Mouse (Mus musculus): ENCODE measurements at regions not wholly inside any gene's neighbourhood (a gene's known extent, or its start where the extent isn't known, plus 50 kb on each side); places are given as distances from the start of the nearest gene placed in this dataset.

DNA sequence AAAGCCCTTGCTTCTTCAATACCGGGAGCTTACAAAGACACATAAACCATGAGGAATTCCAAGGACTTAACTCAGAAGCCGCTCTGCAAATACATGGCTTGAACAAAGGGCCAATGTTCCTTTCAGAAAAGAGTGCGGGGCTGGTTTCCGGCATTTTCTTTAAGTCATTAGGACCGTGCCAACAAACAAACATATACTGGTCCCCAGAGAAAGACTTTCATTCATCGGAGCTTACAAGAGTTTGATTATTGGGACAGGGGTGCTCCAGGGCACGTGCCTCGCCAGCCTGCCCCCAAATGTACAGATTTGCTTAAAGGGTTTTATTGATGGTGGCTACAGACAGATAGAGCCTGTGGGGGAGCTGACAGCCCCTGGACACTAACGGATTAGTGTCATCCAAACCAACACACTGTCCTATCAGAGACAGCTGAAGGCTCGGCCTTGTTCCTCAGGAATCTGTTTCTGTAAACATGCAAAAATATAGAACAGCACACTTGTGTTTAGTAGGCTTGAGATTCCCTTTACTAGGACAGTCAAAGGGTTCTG lies 169.4 kb downstream of the Gsdmc2 start:
- in situ Hi-C loops (cut with MboI; ENCODE audit: low sequenced_read_pairs in 2 of 2, unreplicated experiment in 2 of 2), result no loop called here
- no peak for TF ChIP-seq MAFK (IDR thresholded peaks at IDR 0.05; ENCODE audit: insufficient read depth, low read depth, low read length)
- no peak for TF ChIP-seq HCFC1 (IDR thresholded peaks at IDR 0.05; ENCODE audit: borderline replicate concordance, insufficient read depth, low read length)
- no peak for TF ChIP-seq CHD2 (IDR thresholded peaks at IDR 0.05; ENCODE audit: low read depth, low read length)
- no peak for TF ChIP-seq ZNF384 (IDR thresholded peaks at IDR 0.05; ENCODE audit: low read depth, low read length)
- no peak for TF ChIP-seq ZC3H11A (IDR thresholded peaks at IDR 0.05; ENCODE audit: borderline replicate concordance, low read depth, low read length)
- no peaks in the 10 kb centered on the region for H3K9me3 ChIP-seq (ENCODE audit: control insufficient read depth, insufficient read depth, low read depth, low read length)
- H3K36me3 ChIP-seq (ENCODE audit: control insufficient read depth, insufficient read depth, low read length, poor library complexity, severe bottlenecking), result no peaks in the 10 kb centered on the region
- H3K4me3 ChIP-seq (ENCODE audit: insufficient read depth in 1 of 2, low read depth in 1 of 2, low read length in 2 of 2, poor library complexity in 1 of 2, severe bottlenecking in 1 of 2), result no peak overlapping the region
- no peak for DNase-seq (ENCODE audit: low read depth, low spot score)
- no peaks in the 10 kb centered on the region for H3K4me1 ChIP-seq (ENCODE audit: control insufficient read depth in 2 of 2, insufficient read depth in 2 of 2, low read length in 2 of 2, poor library complexity in 1 of 2)
- no peak overlapping the region for H3K27ac ChIP-seq (ENCODE audit: insufficient read depth, low read depth, low read length, poor library complexity, severe bottlenecking)
- no peak overlapping the region for H3K9ac ChIP-seq (ENCODE audit: insufficient read depth, low read depth, low read length, poor library complexity, severe bottlenecking)

DNA sequence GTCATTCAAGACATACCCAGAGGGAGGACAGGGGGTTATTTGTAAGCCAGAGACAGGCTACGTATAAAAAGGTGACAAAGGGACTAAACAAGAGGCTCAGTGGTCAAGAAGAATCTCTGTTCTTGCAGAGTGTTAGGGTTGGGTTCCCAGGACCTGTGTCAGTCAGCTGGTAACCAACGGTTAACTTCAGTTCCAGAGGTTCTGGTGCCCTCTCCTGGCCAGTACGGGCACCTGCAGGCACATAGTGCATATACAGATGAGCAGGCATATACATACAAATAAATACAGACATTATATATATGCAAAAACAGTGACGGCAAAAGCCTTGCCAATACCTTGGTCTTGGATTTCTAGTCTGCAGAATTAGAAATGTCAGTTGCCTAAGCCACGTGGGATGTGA lies 170.6 kb downstream of the Gsdmc2 start:
- Histone ChIP-seq H3K9ac (ENCODE audit: insufficient read depth, low read depth, low read length, poor library complexity, severe bottlenecking) (no peak overlapping the region), H3K4me1 (ENCODE audit: control insufficient read depth in 2 of 2, insufficient read depth in 2 of 2, low read length in 2 of 2, poor library complexity in 1 of 2) (no peaks in the 10 kb centered on the region), H3K4me3 (ENCODE audit: insufficient read depth in 1 of 2, low read depth in 1 of 2, low read length in 2 of 2, poor library complexity in 1 of 2, severe bottlenecking in 1 of 2) (no peak overlapping the region), H3K9me3 (ENCODE audit: control insufficient read depth, insufficient read depth, low read depth, low read length) (no peaks in the 10 kb centered on the region), H3K27ac (ENCODE audit: insufficient read depth, low read depth, low read length, poor library complexity, severe bottlenecking) (no peak overlapping the region), H3K36me3 (ENCODE audit: control insufficient read depth, insufficient read depth, low read length, poor library complexity, severe bottlenecking) (no peaks in the 10 kb centered on the region)
- in situ Hi-C loops (cut with MboI; ENCODE audit: low sequenced_read_pairs in 2 of 2, unreplicated experiment in 2 of 2), result no loop called here
- TF ChIP-seq ZC3H11A (IDR thresholded peaks at IDR 0.05; ENCODE audit: borderline replicate concordance, low read depth, low read length) (0 out of 2 replicates have a peak, but pooled peaks have one; percentile 6), CHD2 (IDR thresholded peaks at IDR 0.05; ENCODE audit: low read depth, low read length) (no peak), ZNF384 (IDR thresholded peaks at IDR 0.05; ENCODE audit: low read depth, low read length) (no peak)
- DNase-seq (ENCODE audit: low read depth, low spot score), result peak; percentile 24

DNA sequence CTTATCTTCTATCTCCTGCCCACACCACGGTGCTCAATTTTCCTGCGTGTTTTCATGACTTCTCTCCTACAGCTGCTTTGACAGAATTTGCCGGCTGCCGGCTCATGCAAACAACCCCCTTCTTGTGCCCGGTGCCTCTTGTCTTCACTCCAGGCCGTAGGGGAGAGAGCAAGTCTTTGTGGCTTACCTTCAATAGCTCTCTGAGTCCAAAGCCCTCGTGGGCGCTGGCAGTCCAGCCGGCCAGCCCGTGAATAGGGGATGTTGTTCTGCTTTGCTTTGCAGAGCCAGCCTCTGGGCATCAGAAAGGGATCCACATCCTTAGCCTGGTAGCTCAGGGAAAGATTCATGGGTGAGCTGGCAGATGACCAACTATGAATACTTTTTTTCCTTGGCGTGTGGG lies 173.9 kb downstream of the Gsdmc2 start:
- Histone ChIP-seq H3K9ac (ENCODE audit: insufficient read depth, low read depth, low read length, poor library complexity, severe bottlenecking) (no peak overlapping the region), H3K9me3 (ENCODE audit: control insufficient read depth, insufficient read depth, low read depth, low read length) (no peaks in the 10 kb centered on the region), H3K4me3 (ENCODE audit: insufficient read depth in 1 of 2, low read depth in 1 of 2, low read length in 2 of 2, poor library complexity in 1 of 2, severe bottlenecking in 1 of 2) (no peak overlapping the region), H3K27ac (ENCODE audit: insufficient read depth, low read depth, low read length, poor library complexity, severe bottlenecking) (no peak overlapping the region), H3K36me3 (ENCODE audit: control insufficient read depth, insufficient read depth, low read length, poor library complexity, severe bottlenecking) (no peaks in the 10 kb centered on the region), H3K4me1 (ENCODE audit: control insufficient read depth in 2 of 2, insufficient read depth in 2 of 2, low read length in 2 of 2, poor library complexity in 1 of 2) (no peaks in the 10 kb centered on the region)
- in situ Hi-C loops (cut with MboI; ENCODE audit: low sequenced_read_pairs in 2 of 2, unreplicated experiment in 2 of 2), result no loop called here
- no peak for DNase-seq (ENCODE audit: low read depth, low spot score)
- TF ChIP-seq MAFK (IDR thresholded peaks at IDR 0.05; ENCODE audit: insufficient read depth, low read depth, low read length) (no peak), ZC3H11A (IDR thresholded peaks at IDR 0.05; ENCODE audit: borderline replicate concordance, low read depth, low read length) (no peak), HCFC1 (IDR thresholded peaks at IDR 0.05; ENCODE audit: borderline replicate concordance, insufficient read depth, low read length) (no peak), ZNF384 (IDR thresholded peaks at IDR 0.05; ENCODE audit: low read depth, low read length) (no peak), CHD2 (IDR thresholded peaks at IDR 0.05; ENCODE audit: low read depth, low read length) (no peak)

DNA sequence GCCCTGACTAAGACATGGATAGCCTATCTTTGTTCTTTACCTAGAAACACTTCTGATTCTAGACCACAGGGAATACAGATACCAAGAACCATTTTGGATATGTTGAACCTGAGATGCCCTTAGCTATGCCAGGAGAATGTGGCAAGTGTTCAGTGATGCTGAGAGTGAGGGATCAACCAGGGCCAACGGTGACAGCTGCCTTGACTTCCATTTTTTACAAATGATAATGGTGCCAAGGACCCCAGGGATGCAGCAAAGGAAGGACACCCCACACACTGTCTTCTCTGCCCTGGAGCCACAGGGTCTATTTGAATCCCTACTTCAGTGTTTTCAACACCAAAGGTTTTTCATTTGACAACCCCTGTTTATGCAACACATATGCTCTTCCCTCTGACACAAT lies 174.4 kb downstream of the Gsdmc2 start:
- Histone ChIP-seq H3K36me3 (ENCODE audit: control insufficient read depth, insufficient read depth, low read length, poor library complexity, severe bottlenecking) (no peaks in the 10 kb centered on the region), H3K4me1 (ENCODE audit: control insufficient read depth in 2 of 2, insufficient read depth in 2 of 2, low read length in 2 of 2, poor library complexity in 1 of 2) (no peaks in the 10 kb centered on the region), H3K27ac (ENCODE audit: insufficient read depth, low read depth, low read length, poor library complexity, severe bottlenecking) (no peak overlapping the region), H3K4me3 (ENCODE audit: insufficient read depth in 1 of 2, low read depth in 1 of 2, low read length in 2 of 2, poor library complexity in 1 of 2, severe bottlenecking in 1 of 2) (no peak overlapping the region), H3K9ac (ENCODE audit: insufficient read depth, low read depth, low read length, poor library complexity, severe bottlenecking) (no peak overlapping the region), H3K9me3 (ENCODE audit: control insufficient read depth, insufficient read depth, low read depth, low read length) (no peaks in the 10 kb centered on the region)
- in situ Hi-C loops (cut with MboI; ENCODE audit: low sequenced_read_pairs in 2 of 2, unreplicated experiment in 2 of 2), result no loop called here
- no peak for DNase-seq (ENCODE audit: low read depth, low spot score)
- TF ChIP-seq HCFC1 (IDR thresholded peaks at IDR 0.05; ENCODE audit: borderline replicate concordance, insufficient read depth, low read length), result no peak
- TF ChIP-seq ZC3H11A (IDR thresholded peaks at IDR 0.05; ENCODE audit: borderline replicate concordance, low read depth, low read length), result no peak
- TF ChIP-seq ZNF384 (IDR thresholded peaks at IDR 0.05; ENCODE audit: low read depth, low read length), result no peak
- no peak for TF ChIP-seq CHD2 (IDR thresholded peaks at IDR 0.05; ENCODE audit: low read depth, low read length)
- TF ChIP-seq MAFK (IDR thresholded peaks at IDR 0.05; ENCODE audit: insufficient read depth, low read depth, low read length), result no peak

DNA sequence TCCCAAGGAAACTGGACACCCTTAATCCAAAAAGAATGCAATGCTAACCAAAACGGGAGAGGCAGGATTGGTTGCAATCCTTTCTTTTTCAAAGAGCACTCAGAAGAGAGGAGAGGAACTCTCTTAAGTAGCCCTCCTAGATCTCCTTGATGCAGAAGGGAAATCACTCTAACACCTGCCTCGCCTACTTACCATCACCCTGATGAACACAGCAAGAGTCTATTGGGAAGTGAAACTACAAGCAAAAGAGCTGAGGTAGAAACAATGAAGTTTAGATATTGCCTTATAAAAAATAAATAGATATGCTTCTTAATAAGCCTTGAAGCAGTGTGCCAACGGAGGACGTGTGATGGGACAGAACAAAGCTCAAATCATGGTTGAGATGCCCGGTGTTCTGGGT lies 177.4 kb downstream of the Gsdmc2 start:
- Histone ChIP-seq H3K4me1 (ENCODE audit: control insufficient read depth in 2 of 2, insufficient read depth in 2 of 2, low read length in 2 of 2, poor library complexity in 1 of 2) (peaks cover 0 to 2% of the 10 kb centered on the region in 2 experiments; a peak in 1 of 4 replicates), H3K9me3 (ENCODE audit: control insufficient read depth, insufficient read depth, low read depth, low read length) (no peaks in the 10 kb centered on the region), H3K4me3 (ENCODE audit: insufficient read depth in 1 of 2, low read depth in 1 of 2, low read length in 2 of 2, poor library complexity in 1 of 2, severe bottlenecking in 1 of 2) (no peak overlapping the region), H3K9ac (ENCODE audit: insufficient read depth, low read depth, low read length, poor library complexity, severe bottlenecking) (no peak overlapping the region), H3K36me3 (ENCODE audit: control insufficient read depth, insufficient read depth, low read length, poor library complexity, severe bottlenecking) (no peaks in the 10 kb centered on the region), H3K27ac (ENCODE audit: insufficient read depth, low read depth, low read length, poor library complexity, severe bottlenecking) (no peak overlapping the region)
- no peak for DNase-seq (ENCODE audit: low read depth, low spot score)
- in situ Hi-C loops (cut with MboI; ENCODE audit: low sequenced_read_pairs in 2 of 2, unreplicated experiment in 2 of 2), result no loop called here
- TF ChIP-seq ZNF384 (IDR thresholded peaks at IDR 0.05; ENCODE audit: low read depth, low read length), result no peak
- TF ChIP-seq HCFC1 (IDR thresholded peaks at IDR 0.05; ENCODE audit: borderline replicate concordance, insufficient read depth, low read length), result no peak
- no peak for TF ChIP-seq CHD2 (IDR thresholded peaks at IDR 0.05; ENCODE audit: low read depth, low read length)
- TF ChIP-seq ZC3H11A (IDR thresholded peaks at IDR 0.05; ENCODE audit: borderline replicate concordance, low read depth, low read length), result no peak
- no peak for TF ChIP-seq MAFK (IDR thresholded peaks at IDR 0.05; ENCODE audit: insufficient read depth, low read depth, low read length)

Measured in ES-E14 (cell line).